Mouse (Mus musculus) limb, embryonic 14.5 days (tissue): ENCODE data around the gene Epm2aip1. TPM values are rescaled to one million over a fixed set of nuclear protein-coding genes. Genes with fewer than 3 reads are reported as not detected.

Experiments used
- ATAC-seq: fragments of 200-750 bp; cut with Nextera tagmentation; 2 replicates; pipeline ENCODE4 v1.8.0; 2017; ENCODE audit warnings: low read depth, moderate number of reproducible peaks, moderate TSS enrichment; ENCODE audit not compliant: low FRiP score
- DNase-seq: peaks from one replicate; pipeline ENCODE4 v3.0.0-alpha.2; 2015; ENCODE audit warnings: low spot score
- H3K27ac ChIP-seq: fragments of 300-500 bp; sonication (generic); replicated peaks from 2 replicates; pipeline ENCODE4 v1.5.1; 2014; ENCODE audit warnings: low read depth, mild to moderate bottlenecking, low read length, moderate library complexity, mixed read lengths
- H3K27me3 ChIP-seq: fragments of 300-500 bp; sonication (generic); 2 replicates; pipeline ENCODE4 v1.6.1; 2014; ENCODE audit warnings: low read length, mixed read lengths; ENCODE audit not compliant: control insufficient read depth, insufficient read depth
- H3K36me3 ChIP-seq: fragments of 300-500 bp; sonication (generic); 2 replicates; pipeline ENCODE4 v1.6.1; 2014; ENCODE audit warnings: mild to moderate bottlenecking, low read length, moderate library complexity, mixed read lengths; ENCODE audit not compliant: control insufficient read depth, insufficient read depth
- H3K4me1 ChIP-seq: fragments of 300-500 bp; sonication (generic); 2 replicates; pipeline ENCODE4 v1.6.1; 2014; ENCODE audit warnings: antibody characterized with exemption, low read length, mixed read lengths; ENCODE audit not compliant: control insufficient read depth, insufficient read depth
- H3K4me2 ChIP-seq: fragments of 300-500 bp; sonication (generic); replicated peaks from 2 replicates; pipeline ENCODE4 v1.6.1; 2014; ENCODE audit warnings: low read depth, mild to moderate bottlenecking, low read length, moderate library complexity; ENCODE audit not compliant: severe bottlenecking
- H3K4me3 ChIP-seq: fragments of 300-500 bp; sonication (generic); replicated peaks from 2 replicates; pipeline ENCODE4 v1.5.1; 2014; ENCODE audit warnings: low read length
- H3K9ac ChIP-seq: fragments of 300-500 bp; sonication (generic); 2 replicates; pipeline ENCODE4 v1.6.1; 2014; ENCODE audit warnings: mild to moderate bottlenecking, low read depth, low read length, moderate library complexity; ENCODE audit not compliant: severe bottlenecking
- H3K9me3 ChIP-seq: fragments of 300-500 bp; sonication (generic); 2 replicates; pipeline ENCODE4 v1.6.1; 2016; ENCODE audit warnings: low read length; ENCODE audit not compliant: control insufficient read depth
- POLR2A ChIP-seq: fragments of 200-500 bp; IDR thresholded peaks from 2 replicates; pipeline ENCODE4 v1.8.0; 2012; ENCODE audit warnings: inconsistent platforms, mild to moderate bottlenecking, moderate library complexity, borderline replicate concordance; ENCODE audit not compliant: insufficient read depth, insufficient read length; ENCODE audit errors: extremely low read depth
- WGBS: fragments of 180-500 bp; shearing (Covaris S2); extraction: QIAGEN DNeasy Blood & Tissue Kit; methylation state at CpG from one replicate; pipeline ENCODE4 v1.1.7; 2014; 5-methylcytosine and 5-hydroxymethylcytosine counted together
- polyA plus RNA-seq, 2 experiments: library from polyadenylated mRNA; depleted of rRNA in 1 of 2; stranded (reverse) in 1 of 2; unstranded in 1 of 2; fragments of >200 nt; fragmentation: Nextera tagmentation in 1 of 2; extraction: Ambion mirVana in 1 of 2; gene quantifications; 2 replicates each; pipeline versions ENCODE4 v1.2.1 to v1.2.3; 2012 to 2014

Epm2aip1 gene
- polyA plus RNA-seq, 2 experiments: 45.2 to 45.4 TPM

DNA sequence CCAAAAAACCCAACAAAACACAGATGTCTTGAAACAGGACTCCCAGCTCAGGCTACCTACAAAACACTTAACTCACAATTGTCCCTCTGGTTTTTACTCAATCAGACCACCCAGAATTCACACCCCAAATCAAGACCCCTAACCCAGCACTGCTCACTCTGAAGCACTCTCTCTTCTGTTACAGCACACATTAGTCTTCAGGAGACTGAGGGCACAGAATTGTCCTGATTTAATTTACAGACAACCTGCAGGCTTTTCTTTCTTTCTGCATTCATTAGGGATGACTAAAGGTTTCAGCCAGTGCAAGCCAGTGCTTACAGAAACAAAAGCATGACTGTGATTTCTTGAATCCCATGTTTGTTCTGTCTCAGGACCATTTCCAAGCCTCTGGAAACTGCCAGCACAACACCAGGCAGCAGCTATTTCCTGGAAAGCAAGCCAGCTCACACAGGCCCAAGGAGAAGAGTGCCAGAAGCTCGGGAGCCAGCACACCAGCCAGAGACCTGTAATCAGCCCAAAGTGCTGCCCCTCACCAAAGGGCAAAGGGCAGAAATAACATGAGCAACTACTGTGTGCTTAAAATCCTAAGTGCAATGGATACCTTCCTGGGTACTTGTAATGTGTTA lies 11.3 kb upstream of the Epm2aip1 start:
- Histone ChIP-seq H3K4me3 (no peak overlapping the region), H3K9ac (no peak overlapping the region), H3K9me3 (no peaks in the 10 kb centered on the region), H3K27ac (0 out of 2 replicates have a peak overlapping the region, but pooled peaks have one; percentile 11), H3K4me1 (peaks cover 3% of the 10 kb centered on the region; the same call in 1 of the 2 replicates), H3K4me2 (no peak overlapping the region), H3K36me3 (peaks cover 67% of the 10 kb centered on the region), H3K27me3 (no peaks in the 10 kb centered on the region)
- ATAC-seq (no peak), DNase-seq (no peak)
- WGBS: 19% methylated on average over 1 of the region's 1 CpGs
- TF ChIP-seq POLR2A: no peak

DNA sequence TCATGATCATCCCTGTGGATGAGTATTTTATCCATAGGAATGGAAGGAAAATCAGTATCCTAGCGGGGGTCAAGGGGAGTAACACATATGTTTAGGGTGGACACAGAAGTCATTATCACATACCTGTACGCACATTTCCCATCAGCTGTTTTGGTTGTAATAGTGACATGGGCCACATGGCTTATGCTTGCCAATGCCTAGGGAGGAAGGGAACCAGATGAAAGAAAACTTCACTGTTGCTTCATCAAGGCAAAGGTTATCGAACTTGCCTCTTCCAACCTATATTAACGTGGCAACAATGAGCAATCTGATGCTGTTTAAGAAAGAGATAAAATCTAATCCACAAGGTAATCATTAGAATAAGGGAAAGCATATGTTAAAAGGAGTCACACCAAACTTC lies 10.4 kb upstream of the Epm2aip1 start:
- Histone ChIP-seq H3K4me2 (no peak overlapping the region), H3K4me1 (peaks cover 3% of the 10 kb centered on the region; the same call in 1 of the 2 replicates), H3K27me3 (no peaks in the 10 kb centered on the region), H3K36me3 (peaks cover 62% of the 10 kb centered on the region), H3K4me3 (no peak overlapping the region), H3K27ac (no peak overlapping the region), H3K9me3 (no peaks in the 10 kb centered on the region), H3K9ac (no peak overlapping the region)
- no peak for TF ChIP-seq POLR2A
- DNase-seq: no peak
- no peak for ATAC-seq
- 91% methylated on average over 4 of the region's 4 CpGs for whole genome bisulfite sequencing

DNA sequence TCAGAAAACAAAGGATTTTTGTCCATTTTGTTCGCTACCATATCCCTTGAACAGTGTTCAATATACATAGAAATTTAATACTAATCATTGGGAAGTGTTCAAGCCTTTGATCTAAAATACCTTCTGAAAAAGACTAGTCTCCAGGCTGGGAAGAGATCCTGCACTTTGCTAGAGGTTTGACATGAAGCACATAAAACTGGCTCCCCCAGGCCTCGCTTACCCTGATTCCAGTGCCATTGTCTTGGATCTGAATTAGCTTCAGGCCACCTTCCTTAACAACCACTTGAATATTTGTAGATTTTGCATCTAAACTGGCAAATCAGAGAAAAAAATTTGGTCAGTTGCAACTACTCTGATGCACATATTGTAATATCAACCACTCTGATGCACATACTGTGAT lies 3.7 kb upstream of the Epm2aip1 start:
- ATAC-seq: no peak
- no peak overlapping the region for H3K4me2 ChIP-seq
- no peak for TF ChIP-seq POLR2A
- H3K9me3 ChIP-seq: no peaks in the 10 kb centered on the region
- peaks cover 35% of the 10 kb centered on the region for H3K36me3 ChIP-seq
- H3K27me3 ChIP-seq: no peaks in the 10 kb centered on the region
- H3K4me1 ChIP-seq: peaks cover 5% of the 10 kb centered on the region; the same call in 1 of the 2 replicates
- no peak overlapping the region for H3K4me3 ChIP-seq
- H3K9ac ChIP-seq: no peak overlapping the region
- no peak overlapping the region for H3K27ac ChIP-seq
- no peak for DNase-seq
- WGBS: 96% methylated on average over 2 of the region's 2 CpGs

DNA sequence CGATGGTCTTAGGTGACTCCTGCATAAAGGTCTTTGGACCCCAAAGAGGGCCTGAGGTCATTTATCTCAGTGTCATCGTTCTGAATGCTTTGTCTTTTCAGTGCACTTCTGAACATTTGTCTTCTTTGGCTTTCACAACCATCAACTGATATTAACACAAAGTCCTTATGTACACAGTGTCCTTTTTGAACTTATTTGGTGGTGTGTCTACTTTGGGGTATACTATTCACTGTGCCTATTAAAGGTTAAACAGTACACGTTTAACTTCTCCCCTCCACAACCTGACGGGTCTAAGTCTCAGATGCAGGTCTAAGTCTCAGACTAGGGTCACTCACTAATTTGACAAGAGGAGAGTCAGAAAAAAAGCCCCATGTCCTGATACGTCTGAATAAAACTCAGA lies 1.1 kb upstream of the Epm2aip1 start:
- DNase-seq: no peak
- Histone ChIP-seq H3K4me1 (peaks cover 27% of the 10 kb centered on the region), H3K27me3 (no peaks in the 10 kb centered on the region), H3K27ac (peak overlapping the region; percentile 93), H3K36me3 (peaks cover 28% of the 10 kb centered on the region), H3K9ac (peak overlapping the region; percentile 75), H3K4me3 (peak overlapping the region; percentile 91), H3K4me2 (peak overlapping the region; percentile 57), H3K9me3 (no peaks in the 10 kb centered on the region)
- no peak for TF ChIP-seq POLR2A
- 19% methylated on average over 5 of the region's 5 CpGs for WGBS
- ATAC-seq: no peak

DNA sequence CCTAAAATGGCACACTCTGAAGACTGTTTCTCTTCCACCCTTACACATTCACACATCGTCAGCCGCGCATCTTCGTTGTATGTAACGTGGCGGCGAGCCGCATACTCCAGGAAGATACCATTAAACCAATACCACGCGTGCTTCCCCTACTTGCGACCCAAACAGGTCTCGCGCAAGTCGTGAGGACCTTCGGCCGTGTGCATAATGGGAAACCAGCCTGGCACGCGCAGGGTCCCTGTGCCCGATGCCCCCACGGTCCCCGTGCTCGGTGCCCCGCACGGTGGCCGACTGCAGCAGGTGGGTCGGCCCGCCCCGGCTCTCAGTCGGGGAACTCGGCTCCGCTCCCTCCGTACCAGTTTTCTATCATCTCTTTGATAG lies 684 bp upstream of the Epm2aip1 start:
- H3K4me2 ChIP-seq: peak overlapping the region; percentile 57
- peaks cover 29% of the 10 kb centered on the region for H3K4me1 ChIP-seq
- ATAC-seq (peak; percentile 50), DNase-seq (no peak)
- TF ChIP-seq POLR2A: no peak
- H3K27ac ChIP-seq: peak overlapping the region; percentile 93
- H3K9ac ChIP-seq: peak overlapping the region; percentile 75
- no peaks in the 10 kb centered on the region for H3K9me3 ChIP-seq
- peak overlapping the region; percentile 91 for H3K4me3 ChIP-seq
- no peaks in the 10 kb centered on the region for H3K27me3 ChIP-seq
- peaks cover 30% of the 10 kb centered on the region for H3K36me3 ChIP-seq
- WGBS: 3% methylated on average over 31 of the region's 32 CpGs
